Mouse (Mus musculus): ENCODE measurements around the gene Spats2l. TPM values are rescaled to one million over a fixed set of nuclear protein-coding genes. Genes with fewer than 3 reads are reported as not detected.

The Spats2l gene
- total RNA-seq (2015) (not detected in 2 replicates), total RNA-seq (2017) (0.08 TPM in 1 of 2 replicates, not detected in the other)

DNA sequence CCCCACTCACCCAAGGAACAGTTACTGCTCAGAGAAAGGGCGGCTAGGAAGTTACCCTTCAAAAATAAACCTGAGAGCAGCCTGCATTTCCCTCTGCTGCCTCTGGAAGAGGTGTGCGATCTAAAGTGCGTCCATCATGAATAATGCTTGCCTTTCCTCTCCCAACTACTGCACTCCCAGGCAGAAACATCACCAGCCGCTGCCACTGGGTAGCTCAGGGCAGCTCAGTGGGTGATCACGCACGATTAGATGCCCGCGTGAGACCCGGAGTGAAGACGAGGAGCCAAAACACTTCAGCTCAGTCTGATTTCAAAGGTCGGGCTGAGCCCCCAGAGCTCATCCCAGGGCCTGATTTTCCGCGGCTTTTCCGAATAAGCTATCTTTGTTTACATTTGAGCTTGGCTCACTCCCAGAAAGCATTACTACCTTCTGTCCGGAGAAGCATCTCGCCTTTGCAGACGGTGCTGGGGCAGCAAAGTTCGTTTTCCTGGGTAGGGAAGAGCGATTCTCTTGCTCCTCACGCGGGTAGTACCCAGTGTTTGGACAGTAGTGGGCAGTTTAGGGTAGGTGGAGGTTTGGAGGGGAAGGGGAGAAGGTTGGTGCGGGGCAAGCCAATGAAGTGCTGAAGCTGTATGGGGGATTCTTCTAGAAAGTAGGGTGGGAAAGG lies at the start of gene Spats2l:
Gene Spats2l (plus strand): TSS at position 162 of the 667 bp plus-strand sequence.
- ATAC-seq (ENCODE audit: poor library complexity, severe bottlenecking), result no peak

DNA sequence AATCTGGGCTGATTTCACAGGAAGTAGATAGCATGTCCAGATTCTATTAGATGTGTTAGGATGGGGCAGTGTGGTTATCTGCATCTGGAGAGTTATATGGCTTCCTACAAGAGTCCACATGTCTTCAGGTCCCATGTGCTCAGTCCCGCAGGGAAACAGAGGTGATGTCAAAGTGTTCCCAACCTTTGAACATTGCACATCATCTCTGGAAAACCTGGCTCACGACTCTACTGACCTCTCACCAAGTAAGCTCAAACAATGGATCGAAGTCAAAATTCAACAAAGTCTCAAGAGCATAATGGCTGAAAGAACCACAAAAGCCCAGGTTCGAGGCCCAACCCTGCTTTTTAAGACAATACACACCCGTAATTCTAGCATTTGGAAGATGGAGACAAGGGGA lies 48.7 kb upstream of the Spats2l start:
- no peak for ATAC-seq (ENCODE audit: poor library complexity, severe bottlenecking)

DNA sequence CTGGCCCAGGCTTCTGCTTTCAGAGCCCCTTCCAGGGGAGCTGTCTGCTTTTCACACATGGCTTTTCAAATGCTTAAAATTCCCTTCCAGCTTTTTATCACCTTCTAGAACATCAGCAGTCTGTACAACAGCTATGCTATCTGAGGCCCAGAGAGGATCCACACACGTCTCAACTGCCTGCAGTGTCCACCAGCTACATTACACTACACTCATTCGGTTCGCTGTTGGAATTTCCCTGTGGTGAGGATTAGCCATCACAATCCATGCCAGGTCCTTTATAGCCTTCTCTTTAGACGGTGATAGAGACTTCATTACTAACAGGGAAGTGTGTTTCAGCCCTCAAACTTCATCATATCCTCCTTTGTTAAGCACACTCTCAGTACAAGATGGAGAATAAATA lies 38.1 kb upstream of the Spats2l start:
- ATAC-seq (ENCODE audit: poor library complexity, severe bottlenecking), result no peak

DNA sequence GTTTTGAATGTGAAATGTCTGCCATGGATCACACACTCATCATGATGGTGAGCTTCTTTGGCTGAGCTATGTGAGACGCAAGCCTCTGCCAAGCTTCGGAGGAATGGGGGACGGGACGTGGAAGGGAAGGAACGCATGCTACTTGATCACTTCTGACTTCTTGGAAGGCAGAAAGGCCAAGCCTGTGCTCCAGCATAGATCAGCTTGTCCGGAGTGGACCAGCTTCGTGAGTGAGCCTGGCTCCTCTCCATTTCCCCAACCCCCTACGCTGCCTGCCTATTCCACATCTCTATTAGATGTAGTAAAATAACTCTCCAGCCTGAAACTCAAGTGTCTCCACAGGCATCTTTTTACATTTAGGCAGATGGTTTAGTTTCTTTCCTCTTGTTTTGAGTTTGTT lies 32.2 kb upstream of the Spats2l start:
- ATAC-seq (ENCODE audit: poor library complexity, severe bottlenecking), result no peak

DNA sequence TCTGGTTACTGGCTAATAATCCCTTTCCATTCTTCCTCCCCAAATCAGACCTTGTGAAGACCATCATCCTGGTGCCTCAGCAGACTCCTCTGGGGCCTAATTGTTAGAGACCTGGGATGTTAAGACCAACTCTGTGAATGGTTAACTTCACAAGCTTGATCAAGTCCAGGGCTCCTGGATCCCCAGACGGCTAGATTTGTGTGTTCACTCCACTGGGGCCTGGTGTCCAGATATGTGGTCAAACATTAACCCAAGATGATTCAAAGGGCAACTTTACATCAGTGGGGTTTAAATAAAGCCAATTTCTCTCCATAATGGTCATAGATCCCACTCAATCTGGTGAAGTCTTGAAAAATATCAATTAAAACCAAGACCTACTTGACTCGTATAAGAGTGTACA lies 31.7 kb upstream of the Spats2l start:
- ATAC-seq (ENCODE audit: poor library complexity, severe bottlenecking), result no peak

DNA sequence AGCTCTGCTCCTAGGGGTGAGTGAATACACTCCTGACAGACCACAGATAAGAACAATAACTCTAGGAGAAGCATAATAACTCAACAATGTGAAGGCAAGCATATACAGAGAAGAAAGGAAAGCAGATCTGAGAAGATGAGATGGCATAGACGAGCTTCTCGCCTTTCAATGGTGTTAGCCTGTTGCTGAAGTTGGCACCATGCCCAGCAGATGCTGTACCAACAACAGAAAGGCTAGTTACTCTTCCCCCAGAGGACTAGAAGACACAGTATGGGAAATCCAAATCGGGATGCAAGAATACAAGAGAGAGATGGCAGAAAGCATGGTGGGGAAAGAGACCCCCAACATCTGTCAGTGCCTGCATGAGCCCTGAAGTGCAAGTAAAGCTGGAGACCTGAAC lies 22.2 kb upstream of the Spats2l start:
- no peak for ATAC-seq (ENCODE audit: poor library complexity, severe bottlenecking)

DNA sequence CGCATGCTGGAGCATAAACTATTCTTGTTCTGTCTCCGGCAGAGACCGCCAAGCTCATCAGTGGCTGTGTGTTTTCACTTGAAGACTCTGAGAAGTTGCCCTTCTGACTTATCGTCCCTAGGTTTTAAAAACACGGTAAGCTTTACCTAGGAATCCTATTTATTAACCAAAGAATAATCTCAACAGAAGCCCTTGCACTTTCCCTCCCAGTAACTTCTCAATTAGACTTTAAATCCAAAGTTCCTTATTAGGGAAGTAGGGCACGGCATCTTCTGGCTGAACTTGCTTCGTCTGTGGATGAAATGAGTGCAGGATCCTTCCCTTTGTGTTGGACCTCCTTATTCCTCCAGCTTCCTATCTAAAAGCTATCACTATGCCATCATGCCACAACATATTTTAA lies 7.6 kb upstream of the Spats2l start:
- no peak for ATAC-seq (ENCODE audit: poor library complexity, severe bottlenecking)

DNA sequence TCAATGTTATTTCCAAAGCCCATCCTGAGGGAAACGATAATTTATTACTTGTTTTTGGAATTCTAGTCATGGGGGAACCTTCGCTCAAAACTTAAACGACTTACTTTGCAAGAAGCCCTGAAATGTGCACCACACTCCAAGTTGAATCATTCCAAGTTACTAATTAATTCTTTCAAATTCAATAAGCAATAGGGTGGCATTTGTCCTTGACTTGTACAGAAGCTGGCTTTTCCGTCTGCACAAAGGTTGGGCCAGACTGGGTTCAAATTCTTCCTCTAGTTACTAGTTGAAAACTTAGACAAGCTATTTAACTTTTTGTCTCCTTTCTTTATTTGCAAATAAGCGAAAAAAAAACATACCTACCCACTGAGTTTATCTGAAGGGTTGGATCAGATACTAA lies 636 bp upstream of the Spats2l start:
- no peak for ATAC-seq (ENCODE audit: poor library complexity, severe bottlenecking)

DNA sequence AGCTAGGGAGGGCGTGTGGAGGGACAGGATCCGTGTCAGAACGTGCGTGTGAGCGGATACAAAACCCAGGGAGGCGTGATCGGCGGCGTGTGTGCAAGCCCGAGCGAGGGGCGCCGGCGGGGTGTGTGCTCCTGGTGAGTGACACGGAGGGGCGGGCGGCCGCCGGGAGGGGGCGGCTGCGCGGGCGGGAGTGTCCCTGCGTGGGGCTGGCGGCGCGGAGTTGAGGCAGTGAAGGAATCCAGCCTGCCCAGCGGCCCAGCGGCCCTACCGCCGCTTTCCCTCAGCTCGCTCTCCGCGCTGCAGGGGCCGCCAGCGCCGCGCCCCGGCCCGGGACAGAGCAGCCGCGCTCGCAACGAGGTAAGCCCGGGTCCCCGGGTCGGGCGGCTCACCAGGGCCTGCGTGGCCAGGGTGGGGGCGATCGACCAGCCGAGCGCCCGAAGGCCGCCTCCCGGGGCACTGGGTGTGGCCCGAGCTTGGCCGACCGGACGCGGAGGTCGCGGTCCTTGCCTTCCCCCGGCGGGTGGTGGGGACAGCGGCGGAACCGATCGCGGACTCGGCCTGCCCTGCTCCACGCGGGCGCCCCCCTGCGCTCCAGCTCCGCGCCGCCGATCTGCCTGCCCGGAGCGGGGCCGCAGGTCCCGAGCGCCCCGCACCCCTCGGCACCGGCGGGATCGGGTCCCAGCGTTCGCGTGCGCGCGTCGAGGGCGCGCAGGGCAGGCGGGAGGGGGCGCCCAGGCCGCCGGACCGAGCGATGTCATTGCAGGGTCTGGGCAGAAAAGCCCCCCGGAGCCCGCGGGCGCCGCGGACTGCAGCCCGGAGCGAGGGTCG lies 920 bp downstream of the Spats2l start:
- no peak for ATAC-seq (ENCODE audit: poor library complexity, severe bottlenecking)

DNA sequence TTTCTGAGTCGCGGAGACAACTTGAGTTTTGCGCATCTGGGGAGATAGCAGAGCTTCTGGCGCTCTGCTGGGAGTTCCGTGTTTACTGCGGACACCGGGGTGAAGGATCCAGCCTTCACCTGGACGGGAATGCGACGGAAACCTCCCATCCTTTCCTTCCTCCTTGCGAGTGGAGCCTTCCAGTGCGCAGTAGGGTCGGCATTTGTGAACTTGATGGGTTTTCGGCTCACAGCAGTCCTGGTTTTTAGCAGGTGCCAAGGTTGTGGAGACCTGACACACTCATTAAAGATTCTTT lies 1.5 kb downstream of the Spats2l start:
- ATAC-seq (ENCODE audit: poor library complexity, severe bottlenecking), result no peak

DNA sequence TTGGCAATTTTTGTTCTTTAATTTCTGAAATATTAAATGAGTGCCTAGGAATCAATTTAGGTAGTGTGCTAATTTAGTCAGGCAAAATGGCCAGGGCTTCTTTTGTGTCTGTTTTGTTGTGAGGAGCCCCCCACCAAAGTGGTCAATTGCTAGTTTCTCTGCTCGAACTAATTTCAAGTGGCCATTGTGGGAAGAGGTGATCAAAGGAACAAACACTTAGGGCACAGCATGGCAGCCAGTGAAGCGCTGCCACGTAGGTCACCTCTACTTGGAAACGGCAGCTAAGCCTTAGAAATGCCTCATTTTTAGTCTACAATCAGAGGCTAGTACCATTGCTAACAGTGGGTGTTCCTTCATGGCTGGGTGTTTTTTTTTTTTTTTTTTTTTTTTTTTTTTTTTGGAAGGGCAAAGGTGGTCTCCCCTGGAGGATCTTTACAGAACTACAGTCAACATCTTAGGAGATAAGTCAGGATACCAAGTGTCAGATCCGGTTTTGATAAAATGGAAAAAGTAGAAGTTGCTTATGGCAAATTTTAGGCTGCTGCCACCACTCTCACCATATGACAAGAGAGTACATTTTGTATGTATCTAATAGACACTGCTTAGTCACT lies 2.8 kb downstream of the Spats2l start:
- no peak for ATAC-seq (ENCODE audit: poor library complexity, severe bottlenecking)

DNA sequence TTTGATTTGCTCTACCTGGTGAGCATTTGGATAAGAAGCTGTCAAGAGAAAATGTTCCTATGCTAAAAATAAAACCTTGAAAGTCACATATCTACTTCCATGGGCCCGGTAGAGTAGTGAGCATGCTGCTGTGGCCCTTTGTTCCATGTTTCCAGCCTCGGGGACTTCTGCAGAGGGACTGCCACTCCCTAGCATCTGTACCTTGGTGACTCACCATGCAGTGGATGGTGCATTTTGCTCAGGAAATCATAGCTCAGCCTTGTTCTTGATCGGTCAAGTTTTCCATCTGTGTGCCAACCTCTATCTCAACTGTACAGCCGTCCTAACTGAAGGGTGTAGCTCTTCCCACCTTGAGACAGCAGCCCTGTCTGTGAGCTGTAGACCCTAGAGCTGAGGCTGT lies 10.3 kb downstream of the Spats2l start:
- no peak for ATAC-seq (ENCODE audit: poor library complexity, severe bottlenecking)

DNA sequence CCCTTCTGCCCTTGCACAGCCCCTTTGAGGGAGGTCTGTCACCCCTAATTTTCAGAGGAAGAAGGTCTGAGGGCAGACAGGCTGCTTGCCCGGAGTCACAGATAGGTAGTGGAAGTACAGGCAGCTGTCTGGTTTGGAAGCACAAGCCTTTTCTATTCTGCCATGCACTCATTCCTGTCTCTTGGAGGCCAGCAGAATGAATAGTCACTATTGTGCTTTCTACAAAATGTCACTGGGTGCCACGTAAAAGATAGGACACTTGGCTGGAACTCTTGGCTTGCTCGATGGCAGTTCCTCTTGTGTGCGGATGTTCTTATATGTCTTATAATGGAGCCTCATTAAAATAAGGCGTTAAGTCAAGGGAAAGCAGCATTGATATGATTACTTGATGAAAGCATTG lies 15.9 kb downstream of the Spats2l start:
- no peak for ATAC-seq (ENCODE audit: poor library complexity, severe bottlenecking)

DNA sequence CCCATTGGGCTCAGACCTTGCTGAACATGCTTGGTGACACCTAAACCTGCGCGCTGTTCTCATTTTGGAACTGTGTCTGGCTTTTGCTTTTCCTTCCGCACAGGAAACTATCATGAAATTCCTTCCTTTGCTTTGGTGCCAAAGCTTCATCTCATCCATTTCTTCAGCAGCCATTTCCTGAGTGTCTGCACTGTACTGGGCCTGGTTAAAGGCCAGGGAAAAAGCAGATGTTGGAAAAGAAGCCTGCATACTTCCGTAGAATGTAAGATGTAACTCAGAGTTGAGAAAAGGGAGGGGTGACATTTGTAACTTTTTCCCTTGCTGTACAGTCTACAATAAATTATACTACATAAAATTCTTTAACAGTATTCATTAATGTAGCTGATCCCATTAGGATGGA lies 18.2 kb downstream of the Spats2l start:
- no peak for ATAC-seq (ENCODE audit: poor library complexity, severe bottlenecking)

DNA sequence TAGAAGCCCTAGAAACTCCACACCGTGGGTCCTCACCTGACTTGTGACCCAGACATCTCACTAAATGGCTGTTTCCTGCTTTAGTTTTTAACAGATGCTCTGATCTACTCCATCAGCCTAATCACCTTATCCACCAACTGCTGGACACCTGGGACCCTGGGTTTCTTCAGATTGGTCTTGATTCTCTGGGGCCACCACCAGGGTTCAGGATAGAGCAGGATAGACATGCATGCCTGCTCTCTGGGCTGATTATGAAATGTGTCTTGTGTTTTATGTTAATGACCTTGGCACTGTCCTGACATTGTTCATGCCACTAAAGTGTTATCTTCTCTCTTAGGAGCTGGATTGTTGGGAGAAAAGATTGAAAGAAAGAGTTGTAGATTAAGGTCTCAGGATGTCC lies 21.9 kb downstream of the Spats2l start:
- ATAC-seq (ENCODE audit: poor library complexity, severe bottlenecking), result no peak

DNA sequence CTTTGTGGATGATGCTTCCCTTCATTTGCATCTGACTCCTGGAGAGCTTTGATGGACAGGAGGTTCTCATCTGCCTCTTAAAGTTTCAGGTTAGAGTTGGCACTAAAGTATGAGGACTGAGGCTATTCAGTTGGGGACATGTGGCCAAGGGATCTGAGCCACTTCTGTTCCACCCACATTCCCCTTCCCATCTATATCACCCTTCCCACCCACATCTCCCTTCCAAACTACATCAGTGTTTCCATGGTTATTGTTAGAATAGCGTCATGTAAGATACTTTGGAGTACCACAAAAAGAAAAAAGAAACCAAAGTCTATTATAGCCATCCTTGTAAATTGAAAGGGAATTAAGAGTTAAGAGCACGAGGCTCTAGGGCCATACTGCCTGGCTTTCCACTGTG lies 25.4 kb downstream of the Spats2l start:
- no peak for ATAC-seq (ENCODE audit: poor library complexity, severe bottlenecking)

DNA sequence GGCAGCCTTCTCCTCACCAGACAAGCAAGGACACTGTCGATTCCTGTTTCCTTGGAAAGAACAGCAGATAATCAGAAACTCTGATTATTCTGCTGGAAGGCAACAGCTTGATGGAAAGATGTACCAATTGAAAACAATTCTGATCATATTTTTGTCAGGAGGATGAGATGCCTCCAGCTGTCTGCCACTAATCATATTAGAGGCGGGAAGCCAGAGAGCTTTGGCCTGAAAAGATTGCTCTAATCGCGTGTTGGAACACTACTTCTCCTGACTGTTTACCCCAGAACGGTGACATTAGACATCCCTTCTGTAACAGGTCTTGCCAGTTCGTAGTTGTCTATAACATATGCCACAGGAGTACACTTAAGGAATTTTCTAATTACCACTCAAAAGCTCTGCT lies 26.9 kb downstream of the Spats2l start:
- ATAC-seq (ENCODE audit: poor library complexity, severe bottlenecking), result no peak

DNA sequence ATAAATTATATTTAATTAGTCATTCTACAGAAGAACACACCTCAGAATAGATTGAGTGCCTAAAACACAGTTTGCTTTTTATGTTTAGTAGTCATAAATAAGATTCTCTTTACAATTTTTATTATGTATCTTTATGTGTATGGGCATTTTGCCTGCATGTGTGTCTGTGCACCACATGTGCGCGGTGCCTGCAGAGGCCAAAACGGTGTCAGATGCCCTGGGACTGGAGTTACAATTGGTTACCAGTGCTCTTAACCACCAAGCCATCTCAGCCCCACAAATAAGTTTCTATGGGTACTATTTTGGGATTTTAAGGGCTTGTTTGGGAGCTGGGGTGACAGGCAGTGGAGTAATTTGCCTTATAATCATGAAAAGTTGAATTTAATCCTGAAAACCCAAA lies 32.2 kb downstream of the Spats2l start:
- ATAC-seq (ENCODE audit: poor library complexity, severe bottlenecking), result no peak

DNA sequence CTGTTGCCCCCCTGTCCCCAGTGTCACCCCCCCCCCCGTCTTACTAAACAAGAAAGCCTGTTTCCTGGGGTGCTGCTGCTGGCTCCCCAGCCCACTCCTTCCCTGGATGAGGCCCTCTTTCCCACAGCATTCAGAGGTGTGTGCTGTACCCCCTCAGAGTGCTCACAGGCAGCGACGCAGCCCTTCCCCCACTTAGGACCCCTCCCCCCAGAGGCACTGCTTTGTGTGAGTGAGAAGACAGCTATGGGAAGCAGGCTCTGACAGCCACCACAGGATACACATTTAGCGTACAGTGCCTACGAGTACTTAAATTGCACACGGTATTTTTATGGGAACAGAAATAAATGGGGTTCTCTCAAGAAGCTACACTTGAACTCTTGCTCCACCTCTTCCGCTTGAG lies 33.9 kb downstream of the Spats2l start:
- ATAC-seq (ENCODE audit: poor library complexity, severe bottlenecking), result no peak

DNA sequence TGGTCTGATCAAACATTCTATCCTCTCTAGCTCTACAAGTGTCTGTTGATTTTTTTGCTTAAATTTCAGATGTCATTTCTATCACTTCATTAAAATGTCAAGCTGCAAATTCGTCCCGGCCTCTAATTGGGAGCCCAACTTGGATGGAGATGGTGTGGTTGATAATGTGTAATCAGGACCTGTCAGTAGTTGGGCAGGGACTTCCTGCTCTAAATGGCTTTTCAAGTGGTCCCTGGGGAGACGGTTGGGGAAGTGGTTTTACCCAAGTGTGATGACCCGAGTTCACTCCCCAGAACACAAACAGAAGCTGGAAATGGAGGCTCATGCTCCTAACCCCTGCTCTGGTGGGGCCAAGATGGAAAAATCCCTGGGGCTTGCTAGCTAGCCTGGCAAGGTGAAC lies 36.3 kb downstream of the Spats2l start:
- no peak for ATAC-seq (ENCODE audit: poor library complexity, severe bottlenecking)

DNA sequence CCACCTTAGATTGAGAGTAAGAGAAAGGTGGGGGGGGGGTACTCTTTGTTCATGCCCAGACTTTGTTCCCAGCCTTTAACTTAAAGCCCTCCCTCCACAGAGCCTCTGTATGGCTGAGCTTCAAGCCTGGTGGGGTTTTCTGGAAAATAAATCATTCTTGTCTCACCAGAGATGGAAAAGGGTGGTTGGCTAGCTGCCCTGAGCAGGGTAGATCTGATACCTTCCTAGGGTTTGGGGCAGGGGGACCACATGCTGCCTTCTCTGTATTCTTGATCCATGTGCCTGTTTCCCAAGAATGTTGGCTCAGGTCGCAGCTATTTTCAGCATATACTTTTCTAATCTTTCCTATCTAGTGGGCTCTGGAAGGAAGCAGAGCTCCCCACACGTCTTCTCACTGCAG lies 43.1 kb downstream of the Spats2l start:
- no peak for ATAC-seq (ENCODE audit: poor library complexity, severe bottlenecking)

DNA sequence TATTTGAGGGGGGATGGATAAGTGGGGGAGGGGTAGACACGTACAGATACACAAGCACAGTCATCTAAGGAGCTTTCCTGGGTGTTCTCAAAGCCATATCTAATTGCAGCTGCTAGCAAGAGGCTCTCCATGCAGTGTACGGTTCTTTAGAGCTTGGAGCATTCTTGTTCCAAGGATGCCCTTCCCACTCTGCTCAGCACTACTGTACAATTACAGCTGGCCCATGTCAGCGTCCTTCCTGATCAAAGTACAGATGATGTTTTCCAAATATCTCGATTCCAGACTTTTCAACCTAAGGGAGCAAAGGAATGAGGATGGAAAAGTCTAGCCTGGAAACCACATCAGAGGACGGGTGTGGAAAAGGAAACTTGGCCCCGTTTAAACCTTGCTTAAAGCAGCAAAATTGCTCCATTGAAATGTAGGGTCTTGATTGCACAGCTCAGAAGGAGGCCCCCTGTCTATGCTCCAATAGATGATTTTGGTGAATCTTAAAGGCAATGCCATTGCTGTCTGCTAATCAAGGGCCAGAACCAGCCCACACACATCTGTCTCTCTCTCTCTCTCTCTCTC lies 46.6 kb downstream of the Spats2l start:
- no peak for ATAC-seq (ENCODE audit: poor library complexity, severe bottlenecking)
